Mouse (Mus musculus): ENCODE data around the gene Gm765. TPM values are rescaled to one million over a fixed set of nuclear protein-coding genes. Genes with fewer than 3 reads are reported as not detected.

Gene Gm765
- polyA plus RNA-seq (2014; fragmentation: Nextera tagmentation; extraction: Ambion mirVana) = not detected in 2 replicates

DNA sequence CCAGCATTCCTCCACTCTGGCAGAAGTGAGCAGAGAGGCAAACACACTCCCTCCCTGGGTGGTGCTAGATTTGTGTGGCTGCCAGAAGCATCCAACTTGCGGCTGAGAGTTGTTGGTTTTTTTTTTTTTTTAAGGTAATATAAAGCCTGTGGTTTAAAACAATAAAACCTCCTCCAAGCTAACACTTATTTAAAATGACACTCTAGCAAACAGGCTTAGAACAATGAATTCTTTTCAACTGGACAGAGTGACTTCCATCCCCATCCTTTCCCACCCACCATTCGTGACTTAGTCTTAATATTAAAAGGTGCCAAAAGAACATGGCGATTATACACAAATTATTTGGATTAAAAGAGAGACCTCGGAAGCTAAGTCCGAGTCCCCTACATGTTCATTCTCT, at the start of gene Gm765:
Gene Gm765 (minus strand): TSS at position 101 of the 400 bp plus-strand sequence.
- DNase-seq (ENCODE audit: low spot score) (no peak), ATAC-seq (replicated peaks; ENCODE audit: insufficient number of reproducible peaks, low FRiP score, low TSS enrichment, low read depth) (no peak)
- Histone ChIP-seq H3K27ac (replicated peaks; ENCODE audit: low read depth, low read length) (no peak within 1 kb of the TSS), H3K36me3 (replicated peaks; ENCODE audit: control insufficient read depth, insufficient read depth, low read depth, low read length) (no peaks in the 10 kb centered on the region), H3K9me3 (replicated peaks; ENCODE audit: control insufficient read depth, low read length) (no peaks in the 10 kb centered on the region), H3K27me3 (ENCODE audit: control insufficient read depth, insufficient read depth, low read length) (no peaks in the 10 kb centered on the region), H3K4me1 (ENCODE audit: control insufficient read depth, insufficient read depth, low read length) (no peaks in the 10 kb centered on the region), H3K4me2 (ENCODE audit: low read depth, low read length) (no peak within 1 kb of the TSS), H3K9ac (replicated peaks; ENCODE audit: low read length) (no peak within 1 kb of the TSS), H3K4me3 (ENCODE audit: low read depth, low read length) (no peak within 1 kb of the TSS)
- WGBS = 85% methylated on average over 5 of the region's 5 CpGs

DNA sequence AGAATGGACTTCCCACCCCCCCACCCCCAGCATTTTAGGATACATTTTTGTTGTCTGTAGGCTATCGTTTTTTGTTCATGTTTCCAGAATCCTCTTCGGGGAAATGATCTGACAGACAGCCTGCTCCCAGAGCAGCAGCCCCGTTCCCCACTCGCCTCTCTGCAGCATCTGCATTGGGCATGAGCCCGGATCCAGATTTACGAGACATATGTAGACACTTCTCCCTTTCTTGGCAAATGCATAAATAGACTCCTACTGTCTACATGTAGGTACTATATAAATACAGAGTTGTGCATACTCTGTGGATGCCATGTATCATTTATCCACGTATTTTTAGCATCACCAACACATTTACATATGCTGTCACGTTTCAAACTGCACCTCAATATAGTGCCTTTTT, 42.9 kb upstream of the Gm765 start:
- Histone ChIP-seq H3K9me3 (replicated peaks; ENCODE audit: control insufficient read depth, low read length) (no peaks in the 10 kb centered on the region), H3K9ac (replicated peaks; ENCODE audit: low read length) (no peak overlapping the region), H3K4me1 (ENCODE audit: control insufficient read depth, insufficient read depth, low read length) (no peaks in the 10 kb centered on the region), H3K4me2 (ENCODE audit: low read depth, low read length) (no peak overlapping the region), H3K4me3 (ENCODE audit: low read depth, low read length) (no peak overlapping the region), H3K27ac (replicated peaks; ENCODE audit: low read depth, low read length) (no peak overlapping the region), H3K27me3 (ENCODE audit: control insufficient read depth, insufficient read depth, low read length) (no peaks in the 10 kb centered on the region), H3K36me3 (replicated peaks; ENCODE audit: control insufficient read depth, insufficient read depth, low read depth, low read length) (no peaks in the 10 kb centered on the region)
- 85% methylated on average over 8 of the region's 8 CpGs for WGBS
- ATAC-seq (replicated peaks; ENCODE audit: insufficient number of reproducible peaks, low FRiP score, low TSS enrichment, low read depth) (no peak), DNase-seq (ENCODE audit: low spot score) (no peak)

DNA sequence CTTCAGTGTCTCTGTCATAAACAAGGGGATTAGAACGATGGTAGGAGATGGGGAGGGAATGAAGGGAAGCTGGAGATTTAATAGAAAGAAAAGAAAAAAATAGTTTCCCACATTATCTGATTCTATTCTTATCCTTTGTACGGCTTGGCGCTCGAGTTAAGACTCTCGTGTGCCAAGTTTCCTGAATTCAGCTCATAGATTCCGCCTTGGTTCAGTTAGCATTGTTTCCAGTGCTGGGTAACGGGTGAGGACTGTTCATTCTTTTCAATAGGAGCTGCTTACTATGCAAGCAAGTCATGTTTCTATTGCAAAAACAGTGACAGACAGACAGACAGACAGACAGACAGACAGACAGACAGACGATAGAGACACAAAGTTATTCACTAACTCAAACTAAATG, 41.9 kb upstream of the Gm765 start:
- H3K27ac ChIP-seq (replicated peaks; ENCODE audit: low read depth, low read length) = no peak overlapping the region
- no peak overlapping the region for H3K9ac ChIP-seq (replicated peaks; ENCODE audit: low read length)
- no peak overlapping the region for H3K4me2 ChIP-seq (ENCODE audit: low read depth, low read length)
- WGBS = 82% methylated on average over 8 of the region's 8 CpGs
- H3K27me3 ChIP-seq (ENCODE audit: control insufficient read depth, insufficient read depth, low read length) = no peaks in the 10 kb centered on the region
- H3K9me3 ChIP-seq (replicated peaks; ENCODE audit: control insufficient read depth, low read length) = no peaks in the 10 kb centered on the region
- no peak for DNase-seq (ENCODE audit: low spot score)
- H3K36me3 ChIP-seq (replicated peaks; ENCODE audit: control insufficient read depth, insufficient read depth, low read depth, low read length) = no peaks in the 10 kb centered on the region
- no peak overlapping the region for H3K4me3 ChIP-seq (ENCODE audit: low read depth, low read length)
- H3K4me1 ChIP-seq (ENCODE audit: control insufficient read depth, insufficient read depth, low read length) = no peaks in the 10 kb centered on the region
- no peak for ATAC-seq (replicated peaks; ENCODE audit: insufficient number of reproducible peaks, low FRiP score, low TSS enrichment, low read depth)

DNA sequence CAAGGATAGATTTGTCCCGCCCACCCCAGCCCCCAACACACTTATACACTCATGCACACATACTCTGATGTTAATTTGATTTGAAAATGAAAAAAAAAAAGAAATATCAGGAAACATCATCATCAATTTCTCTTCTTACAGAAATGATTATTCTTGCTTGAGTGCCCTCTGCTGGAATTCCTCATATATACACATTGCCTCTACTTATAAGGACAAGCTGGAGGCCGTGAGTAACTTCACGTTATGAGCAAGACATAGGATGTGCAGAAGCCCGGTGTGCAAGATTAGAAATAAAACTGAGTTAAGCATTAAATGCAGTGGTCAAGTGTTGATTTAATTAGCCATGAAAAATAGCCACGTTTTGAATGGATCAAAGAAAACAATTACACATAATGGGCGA, 40.9 kb upstream of the Gm765 start:
- DNase-seq (ENCODE audit: low spot score) (peak; percentile 73), ATAC-seq (replicated peaks; ENCODE audit: insufficient number of reproducible peaks, low FRiP score, low TSS enrichment, low read depth) (no peak)
- Histone ChIP-seq H3K4me2 (ENCODE audit: low read depth, low read length) (no peak overlapping the region), H3K27ac (replicated peaks; ENCODE audit: low read depth, low read length) (no peak overlapping the region), H3K9me3 (replicated peaks; ENCODE audit: control insufficient read depth, low read length) (no peaks in the 10 kb centered on the region), H3K36me3 (replicated peaks; ENCODE audit: control insufficient read depth, insufficient read depth, low read depth, low read length) (no peaks in the 10 kb centered on the region), H3K27me3 (ENCODE audit: control insufficient read depth, insufficient read depth, low read length) (no peaks in the 10 kb centered on the region), H3K4me3 (ENCODE audit: low read depth, low read length) (no peak overlapping the region), H3K9ac (replicated peaks; ENCODE audit: low read length) (no peak overlapping the region), H3K4me1 (ENCODE audit: control insufficient read depth, insufficient read depth, low read length) (no peaks in the 10 kb centered on the region)
- WGBS = 46% methylated on average over 6 of the region's 6 CpGs

DNA sequence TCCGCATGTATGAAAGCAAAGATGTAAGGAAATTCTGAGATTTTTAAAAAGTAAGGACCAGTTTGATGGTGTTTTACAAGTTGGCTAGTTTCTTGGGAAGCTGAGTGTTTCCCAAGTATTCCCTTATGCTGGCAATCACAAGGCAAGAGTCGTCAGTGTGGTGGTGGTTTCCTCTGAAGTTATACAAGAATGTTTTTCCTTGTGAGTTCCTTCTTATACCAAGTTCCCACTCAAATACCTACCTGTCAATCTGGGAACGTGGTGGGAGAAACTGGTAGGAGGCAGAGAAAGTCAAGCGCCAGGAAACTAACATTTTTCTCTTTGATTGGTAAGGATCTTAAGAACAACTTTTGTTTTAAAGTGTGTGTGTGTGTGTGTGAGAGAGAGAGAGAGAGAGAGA, 23.6 kb upstream of the Gm765 start:
- ATAC-seq (replicated peaks; ENCODE audit: insufficient number of reproducible peaks, low FRiP score, low TSS enrichment, low read depth) = no peak
- Histone ChIP-seq H3K27ac (replicated peaks; ENCODE audit: low read depth, low read length) (no peak overlapping the region), H3K4me1 (ENCODE audit: control insufficient read depth, insufficient read depth, low read length) (no peaks in the 10 kb centered on the region), H3K4me2 (ENCODE audit: low read depth, low read length) (no peak overlapping the region), H3K36me3 (replicated peaks; ENCODE audit: control insufficient read depth, insufficient read depth, low read depth, low read length) (no peaks in the 10 kb centered on the region), H3K9me3 (replicated peaks; ENCODE audit: control insufficient read depth, low read length) (no peaks in the 10 kb centered on the region), H3K4me3 (ENCODE audit: low read depth, low read length) (no peak overlapping the region), H3K27me3 (ENCODE audit: control insufficient read depth, insufficient read depth, low read length) (no peaks in the 10 kb centered on the region), H3K9ac (replicated peaks; ENCODE audit: low read length) (no peak overlapping the region)
- WGBS = 76% methylated on average over 4 of the region's 4 CpGs
- DNase-seq (ENCODE audit: low spot score) = no peak

DNA sequence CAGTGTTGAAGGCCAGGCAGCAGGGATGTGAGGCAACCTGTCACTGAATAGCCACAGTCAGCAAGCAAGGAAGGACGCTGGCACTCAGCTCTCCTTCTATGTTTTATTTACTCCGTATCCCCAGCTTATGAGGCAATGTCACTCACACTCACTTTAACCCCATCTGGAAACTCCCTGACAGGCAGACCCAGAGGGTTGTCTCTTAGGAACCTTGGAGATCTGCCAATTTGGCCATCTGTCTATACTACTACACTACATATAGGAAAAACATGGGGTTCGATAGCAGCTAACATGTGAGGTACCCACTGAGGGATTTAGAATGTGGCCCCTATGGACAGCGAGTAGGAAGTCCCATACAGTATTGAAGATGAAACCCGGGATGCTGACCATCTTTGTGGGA, 12.7 kb upstream of the Gm765 start:
- no peaks in the 10 kb centered on the region for H3K27me3 ChIP-seq (ENCODE audit: control insufficient read depth, insufficient read depth, low read length)
- 79% methylated on average over 5 of the region's 5 CpGs for WGBS

DNA sequence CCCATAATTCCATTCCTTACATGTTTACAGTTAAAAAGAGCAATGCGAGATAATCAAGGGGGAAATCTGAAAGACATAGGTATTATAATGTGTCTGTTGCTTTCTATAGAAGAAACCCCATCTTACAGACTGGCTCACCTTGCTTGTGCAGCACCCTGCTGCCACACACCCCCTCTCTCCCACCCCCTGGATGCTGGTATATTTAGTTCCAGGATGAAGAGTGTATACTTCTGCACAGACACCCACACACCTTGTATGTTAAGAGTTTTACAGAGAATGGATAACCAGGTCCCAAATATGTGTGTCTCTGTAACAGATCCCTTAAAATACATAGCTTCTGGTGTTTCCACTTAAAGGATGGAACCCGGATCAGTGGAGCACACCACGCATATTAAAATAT, 10.7 kb upstream of the Gm765 start:
- DNase-seq (ENCODE audit: low spot score) = no peak
- H3K9ac ChIP-seq (replicated peaks; ENCODE audit: low read length) = no peak overlapping the region
- 93% methylated on average over 3 of the region's 3 CpGs for WGBS
- no peaks in the 10 kb centered on the region for H3K9me3 ChIP-seq (replicated peaks; ENCODE audit: control insufficient read depth, low read length)
- no peaks in the 10 kb centered on the region for H3K36me3 ChIP-seq (replicated peaks; ENCODE audit: control insufficient read depth, insufficient read depth, low read depth, low read length)
- ATAC-seq (replicated peaks; ENCODE audit: insufficient number of reproducible peaks, low FRiP score, low TSS enrichment, low read depth) = no peak
- H3K27me3 ChIP-seq (ENCODE audit: control insufficient read depth, insufficient read depth, low read length) = no peaks in the 10 kb centered on the region
- H3K27ac ChIP-seq (replicated peaks; ENCODE audit: low read depth, low read length) = no peak overlapping the region
- no peaks in the 10 kb centered on the region for H3K4me1 ChIP-seq (ENCODE audit: control insufficient read depth, insufficient read depth, low read length)
- H3K4me3 ChIP-seq (ENCODE audit: low read depth, low read length) = no peak overlapping the region
- no peak overlapping the region for H3K4me2 ChIP-seq (ENCODE audit: low read depth, low read length)

More for the DNA sequence above, 12.7 kb upstream of the Gm765 start:
- no peaks in the 10 kb centered on the region for H3K4me1 ChIP-seq (ENCODE audit: control insufficient read depth, insufficient read depth, low read length)
- H3K9me3 ChIP-seq (replicated peaks; ENCODE audit: control insufficient read depth, low read length) = no peaks in the 10 kb centered on the region
- H3K36me3 ChIP-seq (replicated peaks; ENCODE audit: control insufficient read depth, insufficient read depth, low read depth, low read length) = no peaks in the 10 kb centered on the region
- no peak for ATAC-seq (replicated peaks; ENCODE audit: insufficient number of reproducible peaks, low FRiP score, low TSS enrichment, low read depth)
- no peak overlapping the region for H3K4me2 ChIP-seq (ENCODE audit: low read depth, low read length)
- no peak overlapping the region for H3K9ac ChIP-seq (replicated peaks; ENCODE audit: low read length)
- no peak overlapping the region for H3K4me3 ChIP-seq (ENCODE audit: low read depth, low read length)
- DNase-seq (ENCODE audit: low spot score) = no peak
- H3K27ac ChIP-seq (replicated peaks; ENCODE audit: low read depth, low read length) = no peak overlapping the region

DNA sequence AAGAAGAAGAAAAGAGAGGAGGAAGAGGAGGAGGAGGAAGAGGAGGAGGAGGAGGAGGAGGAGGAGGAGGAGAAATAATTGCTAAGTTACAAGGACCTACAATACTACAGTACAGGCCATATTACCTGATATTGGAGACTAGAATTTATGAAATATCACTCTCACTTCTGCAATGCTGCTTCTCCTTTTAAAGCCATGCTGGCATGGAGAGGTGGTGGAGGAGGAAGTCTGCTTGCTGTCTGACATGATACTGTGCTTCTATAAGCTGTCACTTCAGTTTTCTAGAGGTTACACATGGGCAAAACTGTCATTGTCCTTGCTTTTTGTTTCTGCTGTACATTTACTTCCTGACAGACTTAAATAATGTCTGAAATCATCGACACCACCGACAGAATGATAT, 9.8 kb downstream of the Gm765 start:
- Histone ChIP-seq H3K36me3 (replicated peaks; ENCODE audit: control insufficient read depth, insufficient read depth, low read depth, low read length) (no peaks in the 10 kb centered on the region), H3K27ac (replicated peaks; ENCODE audit: low read depth, low read length) (no peak overlapping the region), H3K9ac (replicated peaks; ENCODE audit: low read length) (no peak overlapping the region), H3K9me3 (replicated peaks; ENCODE audit: control insufficient read depth, low read length) (no peaks in the 10 kb centered on the region), H3K27me3 (ENCODE audit: control insufficient read depth, insufficient read depth, low read length) (no peaks in the 10 kb centered on the region), H3K4me3 (ENCODE audit: low read depth, low read length) (no peak overlapping the region), H3K4me1 (ENCODE audit: control insufficient read depth, insufficient read depth, low read length) (no peaks in the 10 kb centered on the region), H3K4me2 (ENCODE audit: low read depth, low read length) (no peak overlapping the region)
- ATAC-seq (replicated peaks; ENCODE audit: insufficient number of reproducible peaks, low FRiP score, low TSS enrichment, low read depth) = no peak
- no peak for DNase-seq (ENCODE audit: low spot score)
- WGBS = 93% methylated on average over 2 of the region's 2 CpGs
